Mouse (Mus musculus): ENCODE measurements at regions not wholly inside any gene's neighbourhood (a gene's known extent, or its start where the extent isn't known, plus 50 kb on each side); places are given as distances from the start of the nearest gene placed in this dataset.
"Not testable (repeated sequence)": the region's sequence is repeated elsewhere in the genome, so short reads cannot be mapped to it uniquely, and the experiment has no call there.

DNA sequence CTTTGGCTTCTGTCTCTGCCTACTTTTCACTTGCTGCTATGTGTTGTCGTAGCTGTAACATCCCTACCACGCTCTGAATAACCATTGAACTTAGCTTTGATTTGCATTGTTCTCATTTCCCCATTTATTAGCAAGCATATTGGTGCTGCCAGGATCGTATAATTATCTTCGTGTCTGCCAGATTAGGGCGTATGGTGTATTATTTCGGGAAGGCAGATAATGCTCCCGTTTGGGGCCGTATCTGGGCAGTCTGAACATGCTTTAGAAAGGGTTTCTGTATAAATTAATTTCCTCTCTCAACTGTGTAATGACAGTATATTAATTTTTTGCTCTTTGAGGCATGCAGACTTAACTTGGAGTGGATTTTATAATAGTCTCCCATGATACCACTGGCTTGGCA, 116.5 kb upstream of the Stt3b start:
- no peak for DNase-seq

DNA sequence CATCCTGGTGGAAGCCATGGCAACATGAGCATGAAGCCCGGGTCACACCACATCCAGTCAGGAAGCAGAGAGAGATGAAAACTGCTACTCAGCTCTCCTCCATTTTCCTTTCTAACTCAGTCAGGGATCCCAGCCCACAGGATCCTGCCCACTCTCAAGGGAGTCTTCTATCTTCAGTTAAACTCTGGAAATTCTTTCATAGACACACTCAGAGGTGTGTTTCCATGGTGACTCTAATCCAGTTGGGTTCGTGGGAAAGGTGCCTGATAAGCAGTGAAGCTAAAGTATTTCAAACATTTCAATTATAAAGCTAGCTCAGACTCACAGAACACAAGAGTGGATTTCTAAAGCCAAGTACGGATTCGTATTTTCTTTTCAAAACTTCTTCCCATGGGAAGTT, 120.0 kb upstream of the Stt3b start:
- no peak for DNase-seq

DNA sequence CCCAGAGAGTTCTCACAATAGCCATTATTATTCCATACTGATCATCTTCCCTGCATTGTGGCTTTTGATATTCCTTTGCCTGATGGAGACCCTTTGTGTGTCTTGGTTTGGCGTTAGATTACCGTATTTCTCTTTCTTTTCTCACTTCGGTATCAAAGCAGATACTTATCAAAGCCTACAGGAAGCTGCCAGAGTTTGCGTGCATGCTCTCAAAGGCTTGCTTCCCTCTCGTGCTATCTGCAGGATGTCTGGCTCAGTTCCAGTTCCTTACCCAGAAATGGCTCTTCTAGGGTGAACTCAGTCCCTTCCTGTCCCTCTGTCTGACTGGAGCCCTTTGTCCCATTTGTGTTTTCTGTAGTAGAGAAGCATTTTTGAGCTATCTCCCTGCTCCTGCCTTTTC, 124.5 kb upstream of the Stt3b start:
- no peak for DNase-seq

DNA sequence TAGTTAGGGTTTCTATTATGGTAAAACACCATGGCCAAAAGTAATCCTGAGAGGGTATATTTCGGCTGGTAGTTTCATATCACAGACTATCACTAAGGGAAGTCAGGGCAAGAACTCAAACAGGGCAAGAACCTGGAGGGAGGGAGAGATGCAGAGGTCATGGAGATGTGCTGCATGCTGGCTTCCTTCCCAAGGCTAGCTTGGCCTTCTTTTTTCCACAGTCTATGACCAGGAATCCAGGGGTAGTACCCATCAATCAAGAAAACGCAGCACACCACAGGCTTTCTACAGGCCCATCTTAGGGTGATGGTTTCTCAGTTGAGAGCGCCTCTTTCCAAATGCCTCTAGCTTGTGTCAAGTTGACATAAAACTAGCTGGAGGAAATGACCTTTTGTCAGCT, 126.1 kb upstream of the Stt3b start:
- DNase-seq: no peak

DNA sequence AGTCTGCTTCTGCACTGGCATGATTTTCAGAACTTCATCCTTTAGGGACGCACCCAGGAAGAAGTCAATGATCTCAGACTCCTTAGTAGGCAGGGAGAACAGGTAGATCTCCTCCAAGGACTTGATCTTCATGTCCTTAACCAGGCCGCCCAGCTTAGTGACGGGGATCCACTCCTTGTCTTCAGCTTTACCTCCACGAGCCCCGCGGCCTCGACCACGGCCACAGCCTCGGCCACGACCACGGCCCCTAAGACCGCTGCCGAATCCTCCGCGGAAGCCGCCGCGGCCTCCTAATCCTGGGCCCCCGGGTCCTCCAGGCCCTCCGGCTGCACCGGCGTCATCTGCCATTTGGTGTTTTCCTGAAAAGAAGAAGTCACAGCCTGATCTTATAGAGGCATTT, 128.0 kb upstream of the Stt3b start:
- not testable (repeated sequence) for DNase-seq

DNA sequence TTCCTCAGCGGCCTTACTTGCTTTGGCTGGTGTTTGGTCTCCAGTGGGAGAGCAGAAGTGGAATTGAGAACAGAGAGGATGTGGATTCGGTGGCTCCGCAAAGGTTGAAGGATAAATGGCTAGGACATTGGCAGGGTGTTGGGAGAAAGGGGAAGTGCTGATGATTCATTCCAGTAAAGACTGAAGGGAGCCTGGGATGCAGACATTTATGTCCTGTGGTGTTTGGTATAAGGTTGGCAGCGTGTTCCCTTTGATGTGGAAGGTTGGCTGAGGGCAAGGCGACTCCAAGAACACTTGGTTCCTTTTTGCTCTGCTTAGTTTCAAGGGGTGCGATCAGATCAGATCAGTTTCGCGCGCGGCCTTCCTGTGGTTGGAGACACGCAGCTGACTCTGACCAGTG, 136.5 kb upstream of the Stt3b start:
- DNase-seq: no peak

DNA sequence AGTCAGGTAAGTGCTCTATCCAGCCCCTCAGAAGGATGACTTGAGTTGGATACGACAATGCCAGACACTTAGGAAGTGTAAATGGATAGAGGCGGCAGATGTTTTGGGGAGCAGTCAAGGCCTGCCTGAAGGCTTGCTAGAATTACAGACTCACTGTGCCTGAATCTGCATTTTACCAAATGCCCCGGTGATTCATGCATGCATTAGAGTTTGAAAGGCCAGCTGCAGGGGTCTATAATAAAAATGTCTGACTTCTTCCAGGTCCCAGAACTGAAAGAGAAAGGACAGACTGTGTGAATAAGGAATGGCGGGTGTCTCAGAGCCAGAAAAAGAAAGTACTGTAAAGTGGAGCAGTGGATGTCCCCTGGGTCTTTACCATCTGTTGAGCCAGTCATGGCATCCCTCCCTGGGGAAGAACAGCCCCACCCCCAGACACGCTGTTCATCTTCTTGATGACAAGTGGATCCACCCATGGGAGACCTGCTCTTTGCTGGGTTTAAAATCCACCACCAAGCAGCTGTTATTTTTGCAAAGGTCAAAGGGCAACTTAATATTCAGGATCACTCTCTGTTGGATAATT, 140.6 kb upstream of the Stt3b start:
- DNase-seq: no peak

DNA sequence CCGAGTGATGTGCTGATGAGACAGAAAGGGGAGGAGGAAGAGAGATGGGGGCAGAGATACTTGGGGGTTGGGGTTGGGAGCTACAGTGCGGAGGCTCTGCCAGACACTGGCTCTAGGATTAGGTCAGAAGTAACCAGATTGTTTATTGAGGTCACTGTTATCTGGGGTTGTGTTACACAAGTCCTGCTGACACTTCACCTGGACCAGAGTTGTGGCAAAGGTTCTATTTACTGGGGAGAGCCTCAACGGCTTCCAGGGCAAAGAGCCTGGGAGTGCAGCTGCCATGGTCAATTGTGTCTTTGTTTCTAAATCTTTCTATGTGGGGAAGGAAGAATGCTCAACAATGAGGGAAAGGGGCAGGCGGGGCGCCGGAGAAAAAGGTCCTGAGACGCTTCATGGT, 144.6 kb upstream of the Stt3b start:
- DNase-seq: no peak

DNA sequence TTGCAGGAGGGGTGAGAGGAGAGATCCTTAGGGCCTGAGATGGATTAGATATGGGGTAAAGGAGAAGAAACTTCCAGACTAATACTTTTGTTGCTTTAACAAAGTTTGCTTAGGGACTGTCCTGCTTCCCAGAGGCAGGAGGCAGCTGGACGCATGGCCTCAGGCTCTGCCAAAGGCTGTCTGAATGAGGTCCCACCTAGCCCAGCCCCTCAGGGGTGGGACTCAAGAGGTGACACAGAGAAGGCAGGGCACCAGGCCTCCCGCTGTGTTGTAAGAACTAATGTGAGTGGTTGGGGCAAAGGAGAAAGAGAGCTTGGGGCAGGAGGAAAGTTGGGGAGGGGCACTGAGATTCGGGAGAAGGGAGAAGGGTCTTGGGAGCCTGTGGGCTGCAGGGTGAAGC, 145.9 kb upstream of the Stt3b start:
- DNase-seq: no peak

DNA sequence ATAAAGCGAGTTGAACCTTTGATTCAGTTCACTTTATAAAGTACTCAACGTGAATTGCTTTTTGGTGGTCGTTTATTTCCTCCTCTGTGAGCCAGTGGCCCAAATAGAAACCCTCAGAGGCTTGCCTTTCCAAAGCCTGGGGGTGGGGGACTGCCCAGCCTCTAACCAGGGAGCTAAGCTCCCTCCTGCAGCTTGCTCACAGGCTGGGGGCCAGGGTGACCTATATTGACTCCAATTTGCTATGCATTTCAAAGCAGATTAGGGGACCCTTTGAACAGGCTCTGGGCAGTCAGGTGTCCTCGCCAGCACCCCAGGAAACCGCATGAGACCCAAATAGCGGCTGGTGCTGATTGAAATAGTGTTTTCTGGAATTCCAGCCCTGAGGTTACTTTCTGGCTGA, 146.4 kb upstream of the Stt3b start:
- no peak for DNase-seq

DNA sequence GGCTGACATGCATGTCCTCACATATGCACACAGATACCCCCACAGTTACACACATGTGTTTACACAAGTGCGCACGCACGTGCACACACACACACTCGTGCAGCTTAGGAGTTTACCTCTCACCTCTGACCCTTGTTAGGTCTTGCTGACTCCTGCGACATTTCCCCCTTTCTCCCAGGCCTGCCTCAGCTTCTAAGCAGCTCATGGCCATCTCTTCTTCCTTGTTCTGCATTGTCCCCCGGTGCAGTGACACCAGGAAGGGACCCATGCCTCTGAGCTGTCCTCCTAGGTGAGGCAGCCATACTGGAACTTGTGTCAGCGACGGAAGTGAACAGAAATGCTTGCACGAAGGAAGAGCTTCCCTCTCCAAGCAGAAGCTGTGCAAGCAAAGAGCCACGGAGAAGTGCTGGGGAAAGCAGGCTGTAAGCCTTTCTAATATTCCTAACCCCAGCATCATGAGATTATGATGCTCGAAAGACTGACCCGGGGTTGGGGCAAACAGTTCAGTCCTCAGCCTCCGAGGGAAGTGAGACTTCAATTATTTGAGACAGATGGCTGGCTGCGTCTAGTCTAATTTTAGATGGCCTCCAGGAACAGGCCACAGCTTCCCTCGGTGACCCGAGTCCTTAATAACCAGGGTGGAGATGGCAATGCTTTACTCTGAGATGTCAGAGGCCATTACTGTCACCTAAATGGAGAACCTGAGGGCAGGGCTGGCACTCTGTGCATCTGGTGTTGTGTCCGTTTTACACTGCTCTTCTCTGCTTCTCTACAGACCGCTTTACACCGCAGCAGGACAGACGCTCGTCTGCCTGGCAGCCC, 147.9 kb upstream of the Stt3b start:
- no peak for DNase-seq

DNA sequence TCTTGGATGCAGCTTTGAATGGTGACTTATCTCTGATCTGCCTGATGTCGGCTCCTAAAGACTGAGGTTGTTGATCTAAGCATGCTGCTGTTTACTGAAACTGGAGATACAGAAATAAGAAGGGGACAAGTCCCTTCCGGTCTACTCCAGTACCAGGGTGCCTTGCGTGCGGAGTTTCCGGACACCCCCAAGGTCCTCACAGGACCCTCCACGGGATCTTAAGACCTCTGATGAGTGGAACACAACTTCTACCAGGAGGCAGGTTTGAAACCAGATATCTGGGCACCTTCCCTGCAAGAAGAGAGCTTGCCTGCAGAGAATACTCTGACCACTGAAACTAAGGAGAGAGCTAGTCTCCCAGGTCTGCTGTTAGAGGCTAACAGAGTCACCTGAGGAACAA, 148.9 kb upstream of the Stt3b start:
- not testable (repeated sequence) for DNase-seq

DNA sequence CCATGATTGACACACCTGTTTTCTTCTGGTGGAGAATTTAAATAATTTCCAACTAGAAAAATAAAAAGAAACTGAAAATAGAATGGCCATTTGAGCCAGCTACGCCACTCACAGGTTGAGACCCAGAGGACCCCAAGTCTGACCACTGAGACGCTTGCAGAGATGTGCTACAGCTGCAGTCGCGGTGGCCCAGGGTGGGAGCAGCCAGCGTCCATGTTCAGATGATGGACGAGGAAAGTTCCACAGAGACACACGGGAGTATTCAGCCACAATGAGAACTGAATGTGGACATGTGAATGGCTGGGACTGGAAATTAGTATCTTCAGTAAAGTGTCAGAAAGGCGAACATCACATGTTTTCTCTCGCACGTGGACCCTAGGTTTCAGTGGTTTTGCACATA, 155.1 kb upstream of the Stt3b start:
- DNase-seq: no peak

DNA sequence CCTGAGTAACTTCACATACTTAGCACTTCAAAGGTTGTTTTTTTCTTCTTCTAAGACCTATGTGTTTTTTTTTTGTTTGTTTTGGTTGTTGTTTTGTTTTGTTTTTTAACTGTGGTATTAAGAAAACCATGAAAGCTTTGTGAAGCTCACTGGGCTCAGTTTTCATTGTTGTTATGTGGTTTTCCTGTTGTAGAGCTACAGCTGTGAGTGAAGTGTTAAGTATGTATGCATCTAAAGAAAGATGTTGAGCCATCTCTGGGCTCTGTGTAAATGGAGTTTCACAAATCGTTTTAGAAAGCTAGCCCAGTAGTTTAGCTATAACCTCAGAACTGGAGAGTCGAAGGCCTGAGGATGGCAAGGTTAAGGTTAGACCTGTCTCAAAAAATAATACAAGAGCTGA, 158.4 kb upstream of the Stt3b start:
- DNase-seq: no peak

DNA sequence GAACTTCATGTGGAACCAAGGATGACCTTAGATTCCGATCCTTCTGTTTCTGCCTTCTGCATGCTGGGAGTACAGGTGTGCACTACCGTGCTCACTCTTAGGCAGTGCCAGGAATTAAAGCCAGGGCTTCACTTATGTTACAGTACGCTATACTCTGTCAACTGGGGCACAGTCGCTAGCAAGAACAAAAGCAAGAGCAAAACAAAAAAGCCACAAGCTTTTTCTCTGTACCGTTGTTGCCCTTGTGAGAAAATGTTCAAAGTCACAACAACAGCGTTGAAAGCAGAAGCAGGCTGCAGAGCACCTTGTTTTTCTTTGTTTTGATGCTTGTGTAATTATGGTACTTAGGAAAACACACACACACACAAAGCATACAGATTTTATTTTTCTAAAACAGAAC, 161.4 kb upstream of the Stt3b start:
- DNase-seq: no peak

DNA sequence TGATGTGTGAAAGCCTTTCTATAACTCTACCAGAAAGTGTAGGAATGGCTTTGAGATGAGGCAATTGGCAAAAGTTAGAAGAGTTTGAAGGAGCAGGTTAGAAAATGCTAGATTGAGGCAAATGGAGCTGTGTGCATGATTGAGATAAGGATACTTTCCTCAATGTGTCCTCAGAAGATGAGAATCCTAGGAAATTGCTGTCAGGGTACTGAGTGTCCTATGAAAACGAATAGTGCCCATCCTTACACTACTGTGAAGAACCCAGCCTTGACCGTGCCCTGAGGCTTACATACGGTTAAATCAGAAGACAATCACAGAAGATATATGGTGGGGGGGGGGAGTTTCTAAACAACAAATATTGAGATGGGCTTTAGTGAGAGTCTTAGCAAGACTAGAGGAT, 162.8 kb upstream of the Stt3b start:
- no peak for DNase-seq

DNA sequence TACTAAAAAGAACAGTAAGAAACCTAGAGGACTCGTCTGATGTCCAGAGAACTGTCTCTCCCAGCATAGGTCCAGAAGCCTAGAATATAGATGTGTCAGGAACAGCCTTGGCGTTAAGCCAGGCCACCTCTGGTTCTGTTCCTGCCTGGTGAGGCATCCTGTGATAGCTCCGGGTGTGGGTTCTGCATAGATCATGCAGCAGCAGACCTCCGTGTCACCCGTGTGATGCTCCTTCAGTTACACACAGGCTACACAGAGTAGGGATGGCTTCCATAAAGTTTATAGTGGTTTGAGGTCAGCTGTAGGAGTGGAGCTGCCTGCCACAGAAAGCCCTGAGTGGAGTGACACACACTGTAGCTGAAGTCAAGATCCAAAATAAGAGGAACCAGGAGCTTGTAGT, 163.6 kb upstream of the Stt3b start:
- no peak for DNase-seq

DNA sequence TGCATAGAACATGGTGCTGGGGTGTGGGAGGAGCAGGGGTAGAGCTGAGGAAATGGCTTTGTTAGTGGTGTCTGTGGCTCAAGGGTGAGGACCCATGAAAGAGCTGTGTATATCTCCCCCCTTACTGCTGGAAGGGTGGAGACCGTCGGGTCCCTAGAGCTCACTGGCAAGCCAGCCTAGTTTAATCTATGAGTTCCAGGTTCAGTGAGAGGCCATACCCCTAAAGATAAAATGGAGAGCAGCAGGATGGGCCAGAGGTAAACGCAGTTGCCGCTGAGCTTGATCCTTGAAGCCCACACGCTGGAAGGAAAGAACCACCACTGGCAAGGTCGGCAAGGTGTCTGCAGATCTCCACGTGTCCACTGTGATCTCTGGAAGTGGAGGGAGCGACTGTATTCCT, 164.1 kb upstream of the Stt3b start:
- no peak for DNase-seq

DNA sequence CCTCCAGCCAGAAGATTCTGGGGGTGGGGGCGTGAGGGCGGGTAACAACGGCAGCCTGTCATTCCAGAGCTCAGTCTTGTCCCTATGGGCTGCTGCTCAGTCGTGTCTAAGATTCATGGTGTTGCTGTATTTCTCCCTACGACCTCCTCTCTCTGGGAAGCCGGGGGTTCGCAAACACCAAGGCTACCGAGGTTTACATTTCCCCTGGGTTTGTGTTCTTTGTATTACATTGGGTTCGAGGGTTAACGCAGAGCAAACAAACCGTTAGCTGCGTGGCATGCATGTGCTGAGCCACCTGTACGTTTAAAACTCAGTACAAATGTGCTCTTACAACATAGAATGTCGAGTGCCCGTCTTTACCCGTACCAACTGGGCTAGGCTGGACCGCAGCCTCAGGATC, 166.0 kb upstream of the Stt3b start:
- no peak for DNase-seq

DNA sequence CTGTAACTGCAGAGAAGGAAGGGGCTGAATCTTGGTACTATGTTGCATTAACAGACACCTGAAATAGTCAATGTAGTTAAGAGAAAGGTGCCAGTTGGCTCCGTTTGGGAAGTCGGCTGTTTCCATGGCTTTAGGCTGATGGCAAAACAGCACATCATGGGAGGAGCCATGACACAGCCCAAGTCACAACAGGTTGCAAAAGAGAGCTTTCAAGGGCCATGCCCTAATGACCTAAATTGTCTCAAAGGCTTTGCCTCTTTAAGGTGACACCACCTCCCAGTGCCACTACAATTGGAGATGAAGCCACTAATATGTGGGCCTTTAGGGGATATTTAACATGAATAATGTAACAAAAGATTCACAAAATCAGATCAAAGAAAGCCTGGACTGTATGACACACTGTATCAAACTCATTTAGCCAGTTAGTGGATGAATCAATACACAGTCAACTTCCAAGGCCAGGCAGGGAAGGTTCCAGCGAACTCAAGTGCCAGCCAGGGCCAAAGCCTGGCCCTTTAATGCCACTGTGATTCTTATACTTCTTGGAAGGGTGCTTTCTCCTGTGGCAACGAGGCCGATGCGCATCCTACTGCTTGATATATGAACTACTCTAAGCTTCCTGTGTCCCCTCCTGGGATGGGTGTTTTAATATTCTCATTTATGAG, 167.5 kb upstream of the Stt3b start:
- no peak for DNase-seq

DNA sequence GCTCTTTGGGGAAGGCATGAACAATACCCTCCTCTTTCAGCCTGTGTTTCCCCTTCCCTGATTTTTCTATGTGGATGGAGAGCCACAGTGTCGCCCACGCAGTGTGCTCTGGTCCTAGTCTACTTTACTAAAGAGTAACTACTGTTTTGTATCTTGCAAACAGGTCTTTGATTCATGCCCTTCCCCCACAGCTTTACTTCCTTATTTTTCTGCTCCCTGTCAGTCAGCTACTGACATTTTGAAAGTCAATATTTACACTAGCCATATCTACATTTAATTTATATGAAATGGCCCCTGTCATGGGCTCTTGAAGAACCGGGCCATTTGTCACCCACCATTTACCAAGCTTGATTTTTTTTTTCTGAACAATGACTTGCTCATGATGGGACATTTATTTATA, 168.7 kb upstream of the Stt3b start:
- no peak for DNase-seq

DNA sequence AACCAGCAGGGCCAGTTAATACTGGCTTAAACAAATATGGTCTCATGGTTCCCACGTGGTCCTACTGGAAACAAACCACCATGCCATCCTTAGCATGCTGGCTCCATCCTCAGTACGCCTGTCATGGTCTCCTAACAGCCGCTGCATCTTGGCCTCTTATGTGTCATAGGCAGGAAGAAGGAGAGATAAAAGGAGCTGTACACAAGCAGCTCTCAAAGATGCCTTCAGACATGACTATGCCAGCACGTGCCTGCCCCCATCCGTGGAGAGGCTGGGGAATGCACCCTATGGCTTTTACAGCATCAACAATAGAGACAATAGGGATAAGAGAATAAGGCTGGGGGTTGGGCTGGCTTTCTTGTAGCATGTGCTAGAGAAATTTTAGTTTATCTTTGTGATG, 171.0 kb upstream of the Stt3b start:
- DNase-seq: no peak

DNA sequence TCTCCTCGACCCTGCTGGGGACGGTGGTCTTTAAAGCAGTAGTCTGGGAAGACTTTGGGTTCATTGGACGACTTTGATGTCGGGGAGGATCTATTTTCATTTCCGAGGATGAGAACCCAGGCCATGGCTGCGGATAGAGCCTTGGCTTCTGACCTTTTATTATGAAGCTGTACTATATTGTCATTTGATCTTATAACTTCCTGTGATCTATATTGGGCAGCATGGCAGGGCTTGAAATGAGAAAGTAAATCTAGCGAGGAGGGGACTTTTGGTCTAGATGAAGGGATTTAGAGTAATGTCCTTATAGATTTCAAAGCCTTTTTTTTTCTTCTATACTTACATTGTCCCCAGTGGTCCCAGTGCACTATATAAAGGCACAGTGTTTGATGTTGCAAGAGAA, 172.8 kb upstream of the Stt3b start:
- no peak for DNase-seq

DNA sequence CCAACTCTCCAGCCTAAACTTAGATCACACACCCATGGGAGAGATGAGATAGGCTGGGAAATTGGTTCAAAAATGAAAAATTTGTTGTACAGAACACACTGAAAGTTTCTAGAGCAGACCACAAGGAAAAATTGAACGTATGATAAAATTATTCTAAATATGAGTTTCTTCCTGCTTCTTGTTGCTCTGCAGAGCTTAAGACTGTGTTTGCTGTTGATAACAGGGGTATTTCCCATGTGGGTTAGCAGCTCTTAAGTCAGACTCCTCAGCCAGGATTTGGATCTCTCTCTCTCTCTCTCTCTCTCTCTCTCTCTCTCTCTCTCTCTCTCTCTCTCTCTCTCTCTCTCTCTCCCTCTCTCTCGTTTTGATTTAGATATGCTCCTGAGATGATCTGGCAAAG, 173.5 kb upstream of the Stt3b start:
- DNase-seq: no peak

DNA sequence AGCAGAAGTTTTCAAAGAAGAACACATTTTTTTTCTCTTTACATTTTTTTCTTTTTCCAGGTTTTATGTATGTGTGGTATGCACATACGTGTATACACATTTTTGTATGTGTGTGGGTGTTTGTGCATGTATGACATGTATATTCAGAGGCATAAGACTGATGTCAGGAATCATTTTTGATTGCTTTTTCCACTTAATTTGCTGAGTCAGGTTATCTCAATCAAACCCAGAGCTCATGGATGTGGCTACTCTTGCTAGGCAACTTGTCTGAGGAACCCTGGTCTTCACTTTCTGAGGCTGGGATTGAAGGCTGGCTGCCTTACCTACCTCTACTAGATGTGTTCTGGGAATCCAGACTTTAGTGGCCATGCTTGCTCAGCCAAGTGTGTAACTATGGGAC, 174.2 kb upstream of the Stt3b start:
- no peak for DNase-seq
